Mouse (Mus musculus) ES-Bruce4 (cell line): ENCODE measurements around the gene Gnat1. TPM values are rescaled to one million over a fixed set of nuclear protein-coding genes. Genes with fewer than 3 reads are reported as not detected.

Experiments used
- H3K27ac ChIP-seq: 2 replicates; pipeline ENCODE4 v1.5.1; 2012; ENCODE audit warnings: low read length, inconsistent platforms; ENCODE audit not compliant: insufficient read depth
- H3K27me3 ChIP-seq: 2 replicates; pipeline ENCODE4 v1.6.1; 2012; ENCODE audit warnings: mild to moderate bottlenecking, low read length, inconsistent platforms; ENCODE audit not compliant: control insufficient read depth, poor library complexity, insufficient read depth, severe bottlenecking
- H3K36me3 ChIP-seq: 2 replicates; pipeline ENCODE4 v1.6.1; 2012; ENCODE audit warnings: inconsistent platforms, mild to moderate bottlenecking, low read length, moderate library complexity; ENCODE audit not compliant: control insufficient read depth, poor library complexity, insufficient read depth, severe bottlenecking
- H3K4me1 ChIP-seq: one replicate; pipeline ENCODE4 v1.8.1; 2011; ENCODE audit warnings: low read length; ENCODE audit not compliant: control insufficient read depth, insufficient read depth
- H3K4me3 ChIP-seq: 2 replicates; pipeline ENCODE4 v1.5.1; 2011; ENCODE audit warnings: low read depth, mild to moderate bottlenecking, low read length
- H3K9ac ChIP-seq: 2 replicates; pipeline ENCODE4 v1.6.1; 2012; ENCODE audit warnings: low read depth, mild to moderate bottlenecking, inconsistent platforms; ENCODE audit not compliant: poor library complexity, severe bottlenecking
- H3K9me3 ChIP-seq: replicated peaks from 2 replicates; pipeline ENCODE4 v1.6.1; 2012; ENCODE audit warnings: mild to moderate bottlenecking, low read length, inconsistent platforms; ENCODE audit not compliant: control insufficient read depth, poor library complexity, insufficient read depth, severe bottlenecking
- CTCF ChIP-seq: IDR thresholded peaks from one replicate; pipeline ENCODE4 v1.8.1; 2011; ENCODE audit warnings: low read depth, low read length
- EP300 ChIP-seq: IDR thresholded peaks from 2 replicates; pipeline ENCODE4 v1.6.1; 2011; ENCODE audit warnings: low read depth, low read length; ENCODE audit not compliant: insufficient read depth
- POLR2A ChIP-seq: IDR thresholded peaks from one replicate; pipeline ENCODE4 v1.8.1; 2011; ENCODE audit warnings: low read length; ENCODE audit not compliant: insufficient read depth
- polyA plus RNA-seq: library from polyadenylated mRNA; stranded (reverse); fragments of >200 nt; gene quantifications from 2 replicates; pipeline ENCODE4 v1.2.4, GENCODE M21; 2011; ENCODE audit warnings: low read depth; ENCODE audit not compliant: missing spikeins, insufficient read depth, insufficient read length

The Gnat1 gene
- polyA plus RNA-seq, 1 experiment = not detected

DNA sequence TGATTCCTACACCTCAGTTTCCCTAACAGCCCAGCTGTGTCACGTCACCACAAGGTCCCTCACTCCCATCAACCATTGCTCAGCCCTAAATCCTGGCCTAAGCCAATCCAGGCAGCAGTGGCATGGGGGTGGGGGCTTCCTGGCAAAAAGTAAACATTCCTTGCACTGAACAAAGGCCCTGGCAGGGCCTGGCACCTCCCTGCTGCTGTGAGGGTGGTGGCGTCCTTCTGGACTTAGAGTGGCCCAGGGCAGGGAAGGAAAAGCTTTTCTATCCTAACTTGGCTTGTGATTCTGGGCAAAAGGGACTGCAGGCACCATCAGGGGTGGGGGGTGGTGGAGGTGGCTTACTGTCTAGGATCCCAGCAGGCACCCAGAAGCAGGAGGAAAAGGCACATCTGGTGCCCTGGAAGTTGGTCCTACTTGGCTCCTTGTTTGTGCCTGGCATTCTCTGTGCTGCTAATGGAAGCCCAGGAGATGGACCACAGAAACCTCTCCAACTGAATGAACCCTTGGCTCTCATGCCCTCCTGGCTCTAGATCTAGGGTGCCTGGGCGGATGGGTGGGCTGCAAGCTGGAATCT is 23.2 kb upstream of the Gnat1 start:
- H3K9ac ChIP-seq = no peak overlapping the region
- H3K27ac ChIP-seq = no peak overlapping the region
- peaks cover 3% of the 10 kb centered on the region for H3K4me1 ChIP-seq

DNA sequence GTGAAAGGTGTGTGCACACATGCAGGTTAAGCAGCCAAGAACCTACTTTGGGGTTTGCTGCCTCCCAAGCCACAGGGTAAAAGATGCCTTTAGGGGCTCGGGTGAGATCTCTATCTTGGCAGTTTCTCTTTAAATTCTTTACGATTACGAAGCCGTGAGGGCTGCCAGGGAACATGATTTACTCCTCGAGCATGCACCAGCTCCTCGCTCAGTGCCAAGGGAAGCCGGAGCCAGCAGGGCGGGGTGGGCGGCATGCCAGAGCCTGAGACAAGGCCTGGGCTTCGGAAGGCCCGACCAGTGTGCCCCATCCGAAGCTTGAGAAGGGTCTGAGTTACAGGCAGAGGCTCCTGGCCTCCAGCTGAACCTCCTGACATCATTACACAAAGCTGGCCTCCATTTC is 22.1 kb upstream of the Gnat1 start:
- Histone ChIP-seq H3K36me3 (no peaks in the 10 kb centered on the region), H3K27me3 (no peaks in the 10 kb centered on the region), H3K9ac (no peak overlapping the region), H3K4me3 (no peak overlapping the region), H3K4me1 (no peaks in the 10 kb centered on the region), H3K9me3 (no peaks in the 10 kb centered on the region), H3K27ac (no peak overlapping the region)
- TF ChIP-seq POLR2A (no peak), CTCF (no peak), EP300 (no peak)

More for the DNA sequence above, 23.2 kb upstream of the Gnat1 start:
- Histone ChIP-seq H3K4me3 (no peak overlapping the region), H3K9me3 (no peaks in the 10 kb centered on the region), H3K27me3 (no peaks in the 10 kb centered on the region), H3K36me3 (no peaks in the 10 kb centered on the region)
- TF ChIP-seq EP300 (no peak), CTCF (no peak), POLR2A (no peak)

DNA sequence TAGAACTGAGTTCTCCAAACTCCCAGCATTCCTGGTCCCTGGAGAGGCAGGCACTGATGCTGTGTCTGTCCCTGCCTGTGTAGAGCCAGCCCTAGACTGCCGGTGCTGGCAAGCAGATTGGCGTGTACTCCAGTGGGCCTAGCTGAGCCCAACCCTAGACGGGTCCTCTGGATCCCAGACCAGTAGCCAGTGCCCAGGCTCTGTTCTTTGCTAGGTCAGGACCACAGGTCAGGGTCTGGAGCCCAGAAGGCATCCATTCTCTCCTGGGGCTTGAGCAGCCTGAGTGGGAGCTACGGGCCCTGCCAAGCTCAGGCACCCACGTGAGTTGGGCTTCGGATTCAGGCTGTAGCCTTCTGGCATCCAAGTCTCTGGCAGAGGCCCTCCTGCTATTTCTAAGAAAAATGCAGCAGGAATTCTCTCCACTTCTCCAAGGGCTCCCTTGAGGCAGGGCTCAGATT is 20.6 kb upstream of the Gnat1 start:
- Histone ChIP-seq H3K27ac (no peak overlapping the region), H3K9ac (no peak overlapping the region), H3K27me3 (no peaks in the 10 kb centered on the region), H3K9me3 (no peaks in the 10 kb centered on the region), H3K4me1 (no peaks in the 10 kb centered on the region), H3K4me3 (no peak overlapping the region), H3K36me3 (no peaks in the 10 kb centered on the region)
- no peak for TF ChIP-seq EP300
- TF ChIP-seq POLR2A = no peak
- TF ChIP-seq CTCF = no peak

DNA sequence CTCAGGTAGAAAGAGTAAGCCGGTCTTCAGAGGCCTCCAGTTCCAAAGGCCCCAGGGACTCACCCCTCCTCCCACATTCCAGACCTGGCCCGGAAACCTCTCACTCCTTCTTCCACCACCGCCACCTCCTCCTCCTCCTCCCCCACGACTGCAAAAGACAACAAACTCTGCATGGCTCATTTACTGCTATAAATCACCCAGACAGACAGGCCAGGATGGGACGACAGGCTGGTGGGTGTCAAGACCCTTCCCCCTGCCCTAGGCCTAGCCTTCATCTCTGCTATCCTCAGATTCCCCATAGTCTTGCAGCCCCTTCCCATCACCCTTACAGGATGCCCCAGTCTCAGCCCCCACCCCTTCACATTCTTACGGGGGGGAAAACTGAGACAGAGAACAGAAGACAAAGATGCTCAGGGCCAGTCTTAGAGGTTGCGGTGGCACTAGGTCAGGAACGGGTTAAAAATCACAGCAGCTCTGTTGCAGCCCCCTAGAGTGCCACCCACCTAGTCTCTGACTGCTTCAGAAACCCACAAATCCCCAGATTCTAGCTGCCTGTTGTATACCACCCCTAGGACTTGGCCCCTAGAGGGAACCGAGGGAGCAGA is 20.0 kb upstream of the Gnat1 start:
- Histone ChIP-seq H3K27ac (no peak overlapping the region), H3K36me3 (no peaks in the 10 kb centered on the region), H3K4me1 (no peaks in the 10 kb centered on the region)

DNA sequence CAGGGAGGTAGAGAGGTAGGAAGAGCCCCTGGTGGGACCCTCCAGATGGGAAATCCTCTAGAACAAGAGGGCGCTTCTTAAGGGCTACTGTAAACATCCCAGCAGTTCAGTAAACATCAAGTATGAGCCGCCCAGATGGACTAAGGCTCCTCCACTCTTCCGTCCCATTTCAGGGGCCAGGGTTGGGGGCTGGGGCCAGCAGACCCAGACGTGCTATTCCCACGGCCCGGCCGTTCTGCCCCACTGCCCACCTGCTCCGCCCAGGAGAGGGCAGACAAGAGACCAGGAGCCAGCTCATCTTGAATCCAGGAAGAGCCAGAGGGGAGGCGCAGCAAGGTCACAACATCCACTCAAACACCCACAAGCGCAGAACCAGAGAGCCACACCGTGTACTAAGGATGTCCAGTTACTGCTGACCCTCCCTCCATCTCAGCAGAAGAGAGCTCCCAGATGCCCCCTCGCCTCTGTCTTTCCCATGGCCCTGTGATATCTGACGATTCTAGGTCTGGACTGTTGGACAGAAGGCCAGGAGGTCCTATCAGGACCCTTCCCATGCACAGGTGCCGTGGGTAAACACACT is 19.2 kb upstream of the Gnat1 start:
- Histone ChIP-seq H3K4me1 (no peaks in the 10 kb centered on the region), H3K27me3 (no peaks in the 10 kb centered on the region), H3K9ac (no peak overlapping the region), H3K4me3 (0 out of 2 replicates have a peak overlapping the region, but pooled peaks have one; percentile 14), H3K36me3 (no peaks in the 10 kb centered on the region), H3K9me3 (no peaks in the 10 kb centered on the region), H3K27ac (no peak overlapping the region)
- no peak for TF ChIP-seq EP300
- TF ChIP-seq CTCF = no peak
- no peak for TF ChIP-seq POLR2A

More for the DNA sequence above, 20.0 kb upstream of the Gnat1 start:
- H3K4me3 ChIP-seq = no peak overlapping the region
- no peaks in the 10 kb centered on the region for H3K9me3 ChIP-seq
- H3K9ac ChIP-seq = no peak overlapping the region
- H3K27me3 ChIP-seq = no peaks in the 10 kb centered on the region
- TF ChIP-seq POLR2A = no peak
- TF ChIP-seq CTCF = no peak
- no peak for TF ChIP-seq EP300
